Mouse (Mus musculus) embryonic facial prominence, embryonic 10.5 days (tissue): ENCODE results near the gene 1700057G04Rik. TPM values are rescaled to one million over a fixed set of nuclear protein-coding genes. Genes with fewer than 3 reads are reported as not detected.

Experiments used
- DNase-seq: peaks from one replicate; pipeline ENCODE4 v3.0.0-alpha.2; 2017; ENCODE audit warnings: low spot score
- H3K27ac ChIP-seq: fragments of 300-500 bp; sonication (generic); replicated peaks from 2 replicates; pipeline ENCODE4 v1.5.1; 2016; ENCODE audit warnings: mild to moderate bottlenecking
- H3K27me3 ChIP-seq: fragments of 300-500 bp; sonication (generic); replicated peaks from 2 replicates; pipeline ENCODE4 v1.6.1; 2016; ENCODE audit warnings: low read depth, mild to moderate bottlenecking; ENCODE audit not compliant: poor library complexity, severe bottlenecking
- H3K36me3 ChIP-seq: fragments of 300-500 bp; sonication (generic); replicated peaks from 2 replicates; pipeline ENCODE4 v1.6.1; 2016; ENCODE audit warnings: mild to moderate bottlenecking, moderate library complexity
- H3K4me1 ChIP-seq: fragments of 300-500 bp; sonication (generic); 2 replicates; pipeline ENCODE4 v1.6.1; 2016
- H3K4me3 ChIP-seq: fragments of 300-500 bp; sonication (generic); 2 replicates; pipeline ENCODE4 v1.5.1; 2016; ENCODE audit warnings: mild to moderate bottlenecking, moderate library complexity
- H3K9me3 ChIP-seq: fragments of 300-500 bp; sonication (generic); 2 replicates; pipeline ENCODE4 v1.6.1; 2016; ENCODE audit warnings: mild to moderate bottlenecking
- WGBS: fragments of 180-500 bp; shearing (Covaris S2); methylation state at CpG from one replicate; pipeline ENCODE4 v1.1.7; 2016; 5-methylcytosine and 5-hydroxymethylcytosine counted together
- polyA plus RNA-seq: library from polyadenylated mRNA; unstranded; fragments of >200 nt; fragmentation: Nextera tagmentation; extraction: Ambion mirVana; gene quantifications from 2 replicates; pipeline ENCODE4 v1.2.1, GENCODE M21; 2016

1700057G04Rik gene
- polyA plus RNA-seq, 1 experiment from 2014 or later, result not detected

DNA sequence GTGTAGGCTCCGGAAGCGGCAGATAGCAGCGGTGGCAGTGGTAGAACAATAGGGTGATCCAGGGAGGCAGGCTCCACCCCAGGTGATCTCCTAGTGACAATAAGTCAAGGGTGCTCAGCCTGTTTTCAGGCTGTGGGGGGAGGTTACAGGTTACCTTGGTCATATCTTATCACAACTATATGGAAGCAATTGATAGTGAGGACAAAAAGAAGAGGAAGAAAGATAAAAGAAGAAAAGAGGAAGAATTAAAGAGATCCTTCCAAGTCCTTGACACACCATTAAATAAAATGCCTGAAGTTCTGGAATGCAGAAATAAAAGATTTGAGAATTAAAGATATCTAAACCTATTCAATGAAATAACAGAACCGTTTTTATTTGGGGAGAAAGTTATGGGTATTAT, 17.6 kb downstream of the 1700057G04Rik start:
- Histone ChIP-seq H3K27ac (no peak overlapping the region), H3K27me3 (no peaks in the 10 kb centered on the region), H3K4me1 (no peaks in the 10 kb centered on the region), H3K36me3 (no peaks in the 10 kb centered on the region), H3K4me3 (no peak overlapping the region), H3K9me3 (no peaks in the 10 kb centered on the region)
- 79% methylated on average over 4 of the region's 4 CpGs for WGBS
- DNase-seq, result no peak

GRCm38 (mm10) chr9:92331383-92331782, 22.2 kb downstream of the 1700057G04Rik start:
- Histone ChIP-seq H3K27ac (no peak overlapping the region), H3K9me3 (no peaks in the 10 kb centered on the region), H3K4me3 (no peak overlapping the region), H3K4me1 (no peaks in the 10 kb centered on the region), H3K27me3 (no peaks in the 10 kb centered on the region), H3K36me3 (no peaks in the 10 kb centered on the region)
- 89% methylated on average over 4 of the region's 4 CpGs for WGBS
- DNase-seq, result no peak

- WGBS, result 96% methylated on average over 10 of the region's 10 CpGs
- Histone ChIP-seq H3K27ac (no peak overlapping the region), H3K36me3 (no peaks in the 10 kb centered on the region), H3K4me1 (no peaks in the 10 kb centered on the region), H3K9me3 (no peaks in the 10 kb centered on the region), H3K27me3 (no peaks in the 10 kb centered on the region), H3K4me3 (no peak overlapping the region)
- DNase-seq, result no peak
Observed at GRCm38 (mm10) chr9:92334845-92335244, 25.7 kb downstream of the 1700057G04Rik start.

DNA sequence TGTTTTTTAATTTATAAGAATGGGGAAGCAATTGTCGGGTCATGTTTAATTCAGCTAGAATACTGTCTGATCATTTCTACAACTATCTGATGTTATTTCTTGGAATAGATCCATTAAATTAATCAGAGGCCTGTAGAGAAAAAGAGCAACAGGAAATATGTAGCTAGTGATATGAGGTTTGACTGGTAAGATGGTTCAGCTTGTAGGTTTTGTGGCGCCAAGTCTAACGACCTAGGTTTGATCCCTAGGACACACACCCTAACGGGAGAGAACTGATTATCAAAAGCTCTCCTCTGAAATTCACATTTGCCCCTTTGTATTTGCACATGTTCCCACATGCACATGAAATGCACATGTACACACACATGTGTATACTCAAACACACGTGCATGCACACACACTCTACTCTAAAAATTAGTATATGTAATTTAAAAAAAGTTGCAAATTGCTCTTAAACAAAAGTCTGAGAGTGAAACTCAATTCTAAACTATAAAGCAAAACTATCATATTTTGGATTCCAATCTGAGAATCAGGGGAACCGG, 26.2 kb downstream of the 1700057G04Rik start:
- H3K4me1 ChIP-seq, result no peaks in the 10 kb centered on the region
- no peaks in the 10 kb centered on the region for H3K9me3 ChIP-seq
- no peak overlapping the region for H3K27ac ChIP-seq
- H3K36me3 ChIP-seq, result no peaks in the 10 kb centered on the region
- no peak for DNase-seq
- H3K4me3 ChIP-seq, result no peak overlapping the region
- H3K27me3 ChIP-seq, result no peaks in the 10 kb centered on the region
- WGBS, result 88% methylated on average over 6 of the region's 6 CpGs

GRCm38 (mm10) chr9:92337063-92337462, 27.9 kb downstream of the 1700057G04Rik start:
- no peak for DNase-seq
- H3K4me3 ChIP-seq, result no peak overlapping the region
- WGBS, result 90% methylated on average over 1 of the region's 1 CpGs
- H3K36me3 ChIP-seq, result no peaks in the 10 kb centered on the region
- no peak overlapping the region for H3K27ac ChIP-seq
- H3K4me1 ChIP-seq, result no peaks in the 10 kb centered on the region
- no peaks in the 10 kb centered on the region for H3K9me3 ChIP-seq
- no peaks in the 10 kb centered on the region for H3K27me3 ChIP-seq

GRCm38 (mm10) chr9:92337661-92338060, 28.5 kb downstream of the 1700057G04Rik start:
- H3K9me3 ChIP-seq, result no peaks in the 10 kb centered on the region
- no peaks in the 10 kb centered on the region for H3K36me3 ChIP-seq
- H3K27me3 ChIP-seq, result no peaks in the 10 kb centered on the region
- no peak overlapping the region for H3K4me3 ChIP-seq
- H3K4me1 ChIP-seq, result no peaks in the 10 kb centered on the region
- H3K27ac ChIP-seq, result no peak overlapping the region
- 91% methylated on average over 3 of the region's 3 CpGs for WGBS
- no peak for DNase-seq

DNA sequence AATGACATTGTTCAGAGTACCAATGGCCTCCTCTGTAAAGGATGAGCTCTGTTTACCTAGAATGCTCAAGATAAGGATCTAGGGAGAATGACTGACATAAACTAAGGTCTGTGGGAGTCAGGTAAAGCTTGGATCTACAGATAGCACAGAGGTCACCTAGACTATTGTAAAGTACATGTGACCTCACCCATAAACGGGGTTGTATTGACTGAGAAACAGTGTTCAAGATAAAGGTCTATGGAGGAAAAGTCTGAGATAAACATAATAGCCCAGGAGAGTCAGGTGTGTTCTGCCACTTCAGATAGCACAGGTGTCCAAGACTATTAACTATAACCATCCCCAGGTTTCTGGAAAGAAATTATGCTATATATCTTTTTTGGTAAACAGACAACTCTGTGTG, 29.8 kb downstream of the 1700057G04Rik start:
- no peak for DNase-seq
- Histone ChIP-seq H3K9me3 (no peaks in the 10 kb centered on the region), H3K4me1 (no peaks in the 10 kb centered on the region), H3K4me3 (no peak overlapping the region), H3K36me3 (no peaks in the 10 kb centered on the region), H3K27me3 (no peaks in the 10 kb centered on the region), H3K27ac (no peak overlapping the region)
- WGBS, result 84% methylated on average over 1 of the region's 1 CpGs

- Histone ChIP-seq H3K4me1 (no peaks in the 10 kb centered on the region), H3K36me3 (no peaks in the 10 kb centered on the region), H3K27ac (no peak overlapping the region), H3K4me3 (no peak overlapping the region), H3K27me3 (no peaks in the 10 kb centered on the region), H3K9me3 (no peaks in the 10 kb centered on the region)
- no peak for DNase-seq
- WGBS, result 91% methylated on average over 1 of the region's 1 CpGs
Observed at GRCm38 (mm10) chr9:92351924-92352323, 42.7 kb downstream of the 1700057G04Rik start.

DNA sequence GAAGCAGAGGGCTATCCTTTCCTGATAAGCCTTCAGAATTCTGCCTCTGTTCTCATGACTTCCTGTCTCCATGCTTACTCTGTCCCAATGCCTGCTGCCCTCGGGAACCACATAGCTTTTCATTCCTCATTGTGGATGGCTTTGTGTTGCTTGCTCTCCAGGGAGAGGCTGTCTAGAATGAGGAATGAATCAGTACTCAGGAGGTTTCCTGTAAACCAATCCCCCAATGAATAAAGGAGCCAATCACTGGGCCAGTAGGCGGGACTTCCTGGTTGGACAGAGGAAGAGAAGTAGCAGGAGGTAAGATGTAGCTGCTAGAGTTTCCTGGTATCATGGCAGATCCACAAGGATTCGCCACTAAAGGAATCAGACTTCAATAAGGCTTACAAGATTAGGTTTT, 44.1 kb downstream of the 1700057G04Rik start:
- Histone ChIP-seq H3K4me1 (no peaks in the 10 kb centered on the region), H3K27ac (no peak overlapping the region), H3K4me3 (no peak overlapping the region), H3K27me3 (no peaks in the 10 kb centered on the region), H3K36me3 (no peaks in the 10 kb centered on the region), H3K9me3 (no peaks in the 10 kb centered on the region)
- DNase-seq, result no peak
- 80% methylated on average over 3 of the region's 3 CpGs for WGBS

DNA sequence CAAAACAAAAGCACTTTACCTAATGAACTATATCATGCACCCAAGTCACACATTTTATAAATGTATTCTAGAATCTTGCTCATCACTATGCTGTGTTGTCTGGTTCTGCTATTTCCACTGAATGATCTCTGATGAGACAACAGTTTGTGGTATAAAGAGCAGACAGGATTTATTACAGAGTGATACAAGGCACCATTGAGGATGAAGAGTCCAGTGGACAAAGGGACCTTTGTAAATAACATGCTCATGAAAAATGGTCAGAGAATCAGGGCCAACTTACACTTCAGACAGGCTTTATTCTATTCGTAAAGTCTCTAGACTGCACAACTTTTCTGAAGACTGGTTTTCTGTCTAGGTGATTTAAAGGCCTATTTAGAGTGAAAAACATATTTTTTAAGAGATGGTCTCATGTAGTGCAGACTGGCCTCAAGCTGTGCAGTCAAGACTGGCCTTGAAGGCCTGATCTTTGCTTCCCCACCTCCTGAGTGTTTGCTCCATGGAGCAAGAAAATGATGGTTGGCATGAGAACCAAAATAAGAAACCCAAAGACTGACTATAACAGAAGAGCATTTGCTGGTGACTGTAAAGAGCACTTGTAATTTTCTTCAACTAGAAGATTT, 51.6 kb downstream of the 1700057G04Rik start:
- Histone ChIP-seq H3K27ac (no peak overlapping the region), H3K9me3 (no peaks in the 10 kb centered on the region), H3K4me3 (no peak overlapping the region), H3K4me1 (no peaks in the 10 kb centered on the region), H3K36me3 (no peaks in the 10 kb centered on the region), H3K27me3 (no peaks in the 10 kb centered on the region)
- 63% methylated on average over 1 of the region's 1 CpGs for WGBS
- no peak for DNase-seq

- Histone ChIP-seq H3K4me3 (no peak overlapping the region), H3K4me1 (no peaks in the 10 kb centered on the region), H3K36me3 (no peaks in the 10 kb centered on the region), H3K27me3 (no peaks in the 10 kb centered on the region), H3K27ac (no peak overlapping the region), H3K9me3 (no peaks in the 10 kb centered on the region)
- no peak for DNase-seq
- 90% methylated on average over 2 of the region's 2 CpGs for WGBS
Observed at GRCm38 (mm10) chr9:92363478-92363877, 54.3 kb downstream of the 1700057G04Rik start.

DNA sequence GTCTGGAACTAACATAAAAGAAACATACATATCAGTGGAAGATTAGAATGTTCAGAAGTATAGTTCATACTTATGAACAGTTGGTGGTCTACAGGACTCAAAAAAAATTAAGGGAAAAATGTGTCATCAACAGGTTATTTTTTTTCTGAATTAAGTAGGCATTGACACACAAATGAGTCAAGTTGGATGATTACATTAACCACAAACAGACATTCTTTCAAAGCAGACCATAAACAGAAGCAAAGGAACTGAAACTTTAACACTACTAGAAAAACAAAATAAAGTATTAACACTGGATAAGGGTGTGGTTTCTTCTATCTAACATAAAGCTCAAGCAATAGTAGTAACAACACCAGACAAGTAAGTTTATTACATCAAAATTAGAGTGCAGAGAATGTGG, 59.7 kb downstream of the 1700057G04Rik start:
- no peaks in the 10 kb centered on the region for H3K27me3 ChIP-seq
- 0 out of 2 replicates have a peak, but pooled peaks cover 3% of the 10 kb centered on the region for H3K4me1 ChIP-seq
- H3K36me3 ChIP-seq, result no peaks in the 10 kb centered on the region
- no peak overlapping the region for H3K27ac ChIP-seq
- DNase-seq, result no peak
- no peak overlapping the region for H3K4me3 ChIP-seq
- no peaks in the 10 kb centered on the region for H3K9me3 ChIP-seq

- no peak for DNase-seq
- H3K27me3 ChIP-seq, result no peaks in the 10 kb centered on the region
- 56% methylated on average over 4 of the region's 4 CpGs for WGBS
- no peak overlapping the region for H3K27ac ChIP-seq
- H3K9me3 ChIP-seq, result no peaks in the 10 kb centered on the region
- H3K4me3 ChIP-seq, result no peak overlapping the region
- no peaks in the 10 kb centered on the region for H3K36me3 ChIP-seq
- H3K4me1 ChIP-seq, result peaks cover 13% of the 10 kb centered on the region
Observed at GRCm38 (mm10) chr9:92373896-92374295, 64.7 kb downstream of the 1700057G04Rik start.
